Mouse (Mus musculus) frontal cortex, adult 2 months (tissue): ENCODE measurements around the gene Dpp10. TPM values are rescaled to one million over a fixed set of nuclear protein-coding genes. Genes with fewer than 3 reads are reported as not detected.
A peak's percentile ranks its signal among the peaks of the same experiment; 100 is the strongest.

Experiments used
- DNase-seq, 2 experiments: peaks; one replicate each; pipeline ENCODE4 v3.0.0; 2022; ENCODE audit warnings: low spot score in 1 of 2; ENCODE audit errors: extremely low spot score in 1 of 2
- polyA plus RNA-seq: library from polyadenylated mRNA; depleted of rRNA; stranded (reverse); fragments of >200 nt; gene quantifications from 2 replicates; pipeline ENCODE4 v1.2.3, GENCODE M21; 2012

Dpp10 gene
- polyA plus RNA-seq, 1 experiment = 74.6 TPM

DNA sequence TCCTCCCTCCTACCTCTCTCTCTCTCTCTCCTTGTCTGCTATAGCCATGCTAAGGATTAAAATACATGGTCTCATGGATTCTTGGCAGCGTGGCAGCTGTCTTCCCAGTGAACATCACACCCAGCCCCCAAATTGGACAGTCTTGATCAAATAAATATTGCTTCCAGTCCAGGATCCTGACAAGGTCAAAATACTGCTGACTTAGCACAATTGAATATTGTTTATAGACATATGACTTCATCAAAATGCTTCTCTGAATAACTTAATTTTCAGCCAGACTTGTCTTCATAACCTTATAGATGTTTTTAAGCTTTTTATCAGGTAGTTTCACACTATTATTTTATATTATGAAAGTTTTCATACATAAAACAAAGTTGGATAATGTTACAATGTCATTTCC lies 120.5 kb downstream of the Dpp10 start:
- DNase-seq = no peak

DNA sequence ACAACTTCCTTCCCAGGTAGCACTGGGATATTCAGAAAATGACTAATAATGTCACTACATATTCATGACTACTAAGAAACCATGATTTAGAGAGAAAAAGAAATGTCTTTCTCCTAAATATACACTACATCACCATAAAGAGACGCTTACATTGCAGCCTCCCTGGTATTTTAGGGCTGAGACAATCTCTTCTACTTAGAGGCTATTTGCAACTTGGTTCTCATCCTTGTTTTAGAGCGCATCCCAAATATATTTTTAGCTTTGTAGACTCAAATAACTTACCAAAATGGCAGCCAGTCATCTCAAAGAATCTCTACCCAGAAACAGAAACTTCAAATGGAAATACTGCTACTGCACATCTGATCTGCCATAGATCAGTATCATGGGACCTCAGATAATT lies 121.5 kb downstream of the Dpp10 start:
- DNase-seq = no peak

DNA sequence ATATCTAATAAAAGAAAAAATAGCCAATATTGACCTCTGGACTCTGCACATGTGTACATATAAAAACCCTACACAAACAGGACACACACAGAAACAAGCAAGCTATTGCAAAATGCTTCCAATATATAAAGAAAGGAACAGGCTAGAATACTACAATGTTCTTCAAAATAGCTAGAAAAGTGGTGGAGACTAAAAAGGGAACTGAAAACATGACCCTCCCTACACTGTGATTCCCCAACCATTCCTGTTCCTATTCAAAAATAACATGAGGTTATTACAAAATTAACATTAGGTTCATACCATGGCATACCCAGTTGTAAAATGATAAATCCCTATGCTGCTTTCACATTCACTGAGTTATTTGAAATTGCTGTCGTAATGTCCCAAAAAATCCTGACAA lies 125.8 kb downstream of the Dpp10 start:
- DNase-seq = no peak

DNA sequence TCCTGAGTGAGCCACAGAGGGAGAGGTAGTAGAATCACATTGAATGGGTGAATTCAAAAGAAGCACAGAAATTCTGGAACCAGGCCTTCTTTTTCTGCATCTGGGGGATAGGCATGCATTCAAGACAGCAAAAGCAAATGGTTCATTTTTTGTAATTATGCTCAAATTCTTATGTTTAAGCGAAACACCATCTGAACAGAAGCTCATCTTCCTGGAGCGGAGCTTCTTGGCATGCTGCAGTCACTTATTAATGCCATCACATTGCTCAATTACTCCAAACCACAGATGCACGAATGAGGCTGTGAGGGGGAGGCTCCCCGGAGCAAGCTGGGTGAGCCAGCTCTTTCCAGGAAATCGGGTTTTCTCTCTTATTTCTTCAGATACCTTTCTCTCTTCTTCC lies 142.7 kb downstream of the Dpp10 start:
- peak; percentile 75 to 78 for DNase-seq

DNA sequence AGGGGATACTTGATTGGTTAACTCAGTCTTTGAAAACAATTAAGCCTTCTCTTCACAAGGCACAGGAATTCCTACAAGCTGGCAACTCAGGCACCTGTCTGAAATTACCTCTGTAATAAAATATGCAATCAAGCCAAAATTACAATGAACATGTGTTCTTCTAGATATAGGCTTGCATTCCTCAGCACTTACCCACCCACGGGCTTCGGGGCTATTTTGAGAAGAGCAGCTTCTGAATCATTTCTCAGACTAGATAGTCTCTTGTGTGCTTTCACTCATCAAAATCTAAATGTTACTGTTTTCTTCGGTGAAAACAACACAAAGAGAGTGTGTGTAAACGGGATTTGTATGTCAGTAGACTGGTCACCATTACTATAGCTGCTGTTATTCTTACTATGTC lies 144.1 kb downstream of the Dpp10 start:
- peak; percentile 81 to 89 for DNase-seq

DNA sequence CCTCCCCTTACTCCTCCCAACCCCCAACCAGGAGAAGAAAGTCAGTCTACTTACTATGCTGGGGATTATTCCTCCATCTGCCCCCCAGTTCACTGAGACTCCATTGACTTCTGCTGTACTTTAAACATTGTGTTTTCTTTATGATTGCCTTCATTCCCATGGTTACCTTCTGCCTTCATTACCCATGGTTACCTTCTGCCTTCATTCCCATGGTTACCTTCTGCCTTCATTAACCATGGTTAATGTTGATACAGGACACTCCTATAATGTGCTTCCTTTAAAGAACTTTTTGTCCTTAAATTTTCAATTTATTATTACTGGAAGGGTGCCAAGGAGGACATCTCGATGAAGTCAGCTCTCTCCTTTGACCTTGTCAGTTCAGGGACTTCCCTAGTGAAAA lies 158.1 kb downstream of the Dpp10 start:
- DNase-seq = no peak

DNA sequence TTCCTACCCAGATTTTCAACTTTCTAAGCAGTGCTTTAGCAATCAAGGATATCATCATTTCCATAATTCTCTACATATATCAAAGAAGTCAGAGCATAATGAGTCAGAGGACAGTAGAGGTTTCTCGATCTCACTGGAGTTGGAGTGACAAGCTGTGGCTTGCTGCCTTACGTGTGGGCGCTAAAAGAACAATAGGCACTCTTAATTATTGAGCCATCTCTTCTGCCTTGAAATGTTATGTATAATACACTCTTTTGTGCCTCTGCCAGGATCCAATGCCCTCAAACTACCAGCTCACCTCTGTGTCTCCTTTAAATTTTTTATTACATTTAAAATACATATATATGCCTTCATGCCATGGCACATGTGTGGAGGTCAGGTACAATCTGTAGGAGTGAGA lies 198.5 kb downstream of the Dpp10 start:
- DNase-seq = no peak

DNA sequence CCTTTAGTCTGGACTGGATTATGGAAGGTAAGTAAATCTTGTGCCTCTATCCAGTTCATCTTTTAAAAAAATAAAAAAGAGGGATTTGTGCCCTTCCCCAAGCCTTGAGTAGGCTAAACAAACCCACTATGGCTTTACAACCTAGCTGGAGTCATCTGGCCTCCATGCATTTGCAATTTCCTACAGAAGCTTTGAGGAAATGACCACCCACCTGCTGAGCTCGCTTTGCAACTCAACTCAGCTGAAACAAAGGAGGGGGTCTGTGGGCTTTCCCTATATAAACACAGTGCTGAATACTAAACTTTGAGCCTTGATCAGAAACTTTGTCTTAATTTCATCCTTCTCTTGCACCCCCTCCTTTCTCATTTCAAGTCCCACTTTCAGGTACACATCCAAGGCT lies 244.2 kb downstream of the Dpp10 start:
- no peak for DNase-seq

DNA sequence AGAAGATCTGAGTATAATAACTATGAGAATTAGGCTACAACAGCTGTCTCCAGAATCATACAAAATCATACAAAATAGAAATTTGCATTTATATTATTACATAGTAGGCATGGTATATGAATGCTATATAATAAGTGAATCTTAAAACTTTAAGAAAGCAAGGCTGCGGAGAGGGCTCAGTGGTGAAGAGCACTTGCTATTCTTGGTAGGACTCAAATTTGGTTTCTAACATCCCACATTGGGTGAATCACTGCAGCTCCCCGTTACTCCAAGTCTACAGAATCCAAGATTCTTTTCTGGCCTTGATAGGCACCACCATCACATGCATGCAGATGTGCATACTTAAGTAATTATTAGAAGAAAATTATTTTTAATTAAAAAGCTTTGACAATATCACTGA lies 279.8 kb downstream of the Dpp10 start:
- DNase-seq = peak in 1 of 2 experiments; percentile 42

DNA sequence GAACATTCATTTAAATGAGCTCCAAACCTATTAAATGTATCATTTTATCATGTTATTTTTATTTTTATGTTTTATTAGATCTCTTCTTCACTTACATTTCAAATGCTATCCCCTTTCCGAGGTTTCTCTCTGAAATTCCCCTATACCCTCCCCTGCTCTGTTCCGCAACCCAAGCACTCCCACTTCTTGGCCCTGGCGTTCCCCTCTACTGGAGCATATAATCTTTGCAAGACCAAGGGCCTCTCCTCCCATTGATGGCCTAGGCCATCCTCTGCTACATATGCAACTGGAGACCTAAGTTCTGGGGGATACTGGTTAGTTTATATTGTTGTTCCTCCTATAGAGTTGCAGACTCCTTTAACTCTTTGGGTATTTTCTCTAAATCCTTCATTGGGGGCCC lies 283.1 kb downstream of the Dpp10 start:
- DNase-seq = no peak

DNA sequence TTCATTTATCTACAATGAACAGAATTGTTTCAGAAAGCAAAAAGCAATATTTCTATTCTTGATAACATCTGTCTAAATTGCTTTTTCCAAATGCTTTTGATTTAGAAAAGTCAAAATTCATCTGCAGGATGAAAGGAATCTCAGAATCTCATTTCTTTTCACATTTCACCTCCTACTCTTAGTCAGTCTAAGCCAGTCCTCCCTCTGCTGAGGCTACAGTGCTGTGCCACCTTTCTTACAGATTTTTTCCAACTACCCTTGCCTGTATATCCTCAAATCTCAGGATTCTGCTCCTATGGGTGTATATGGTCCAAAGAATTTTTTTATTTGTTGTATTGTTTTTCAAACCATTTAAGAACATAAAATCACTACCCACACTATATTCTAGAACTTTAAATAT lies 289.3 kb downstream of the Dpp10 start:
- peak in 1 of 2 experiments; percentile 27 for DNase-seq

DNA sequence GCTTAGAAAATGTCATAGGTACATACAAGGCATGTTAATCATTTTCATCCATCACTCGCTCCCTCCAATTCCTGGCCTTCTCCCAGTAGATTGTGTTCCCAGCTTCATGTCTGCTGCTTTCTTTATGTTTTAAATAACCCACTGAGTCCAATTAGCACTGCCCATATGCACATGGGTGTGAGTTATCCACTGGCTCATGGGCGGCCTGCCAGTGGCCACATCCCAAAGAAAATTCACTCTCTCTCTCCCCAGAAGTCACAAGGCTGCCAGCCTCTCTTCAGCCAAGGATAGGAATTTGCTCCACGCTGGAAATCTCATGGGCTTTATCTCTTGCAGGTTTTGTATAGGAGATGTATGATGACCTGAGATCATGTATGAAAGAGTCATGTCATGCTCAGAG lies 338.1 kb downstream of the Dpp10 start:
- DNase-seq = no peak

DNA sequence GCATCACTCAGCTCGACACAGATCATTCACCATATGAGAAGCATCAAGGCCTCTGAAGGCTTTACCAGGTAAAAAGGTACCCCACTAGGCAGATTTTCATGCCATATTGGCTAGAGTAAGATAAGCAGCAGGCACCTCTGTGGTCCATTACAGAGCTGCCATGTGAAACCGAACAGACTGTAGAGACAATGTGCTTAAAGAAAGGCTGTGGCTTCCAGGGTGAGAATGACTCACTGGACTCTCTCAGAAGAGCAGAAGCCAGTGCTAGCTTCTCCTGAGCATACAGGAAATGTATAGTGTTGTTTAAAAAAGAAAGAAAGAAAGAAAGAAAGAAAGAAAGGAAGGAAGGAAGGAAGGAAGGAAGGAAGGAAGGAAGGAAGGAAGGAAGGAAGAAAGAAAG lies 386.9 kb downstream of the Dpp10 start:
- no peak for DNase-seq

DNA sequence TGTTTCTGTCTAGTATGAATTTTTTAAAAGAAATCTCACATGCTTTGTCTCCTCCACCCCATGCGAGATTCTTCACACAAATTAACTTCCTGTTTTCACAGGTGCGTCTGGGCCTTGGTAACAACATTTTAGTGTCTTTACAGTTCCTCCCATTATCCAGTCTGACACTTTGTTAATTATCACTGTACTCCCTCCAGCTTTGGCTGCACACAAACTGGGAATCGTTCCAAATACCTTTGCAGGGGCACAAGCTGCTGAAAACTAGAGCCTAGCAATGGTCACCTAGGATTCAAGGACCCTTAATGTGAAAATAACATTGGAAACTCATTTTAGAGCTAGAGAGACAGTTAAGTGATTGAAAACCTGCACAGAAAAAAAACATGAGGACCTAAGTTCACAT lies 388.8 kb downstream of the Dpp10 start:
- DNase-seq = no peak

DNA sequence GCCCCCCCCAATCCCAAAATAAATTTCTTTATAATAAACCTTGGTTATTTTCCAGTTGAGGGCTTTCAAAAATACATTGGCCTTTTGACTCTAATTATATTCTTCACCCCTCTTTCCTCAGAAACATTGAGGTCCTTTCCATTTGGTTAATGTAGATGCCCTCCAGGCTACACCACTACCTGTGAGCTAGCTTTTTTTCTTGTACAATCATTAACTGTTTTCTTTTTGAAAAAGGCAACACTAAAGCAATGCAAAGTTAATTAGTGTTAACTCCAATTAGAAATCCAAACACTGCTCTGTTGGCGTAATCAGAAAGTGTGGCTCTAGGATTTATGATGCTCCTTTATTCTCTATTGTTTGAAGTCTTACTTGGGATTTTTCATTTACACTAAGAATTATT lies 407.5 kb downstream of the Dpp10 start:
- no peak for DNase-seq

DNA sequence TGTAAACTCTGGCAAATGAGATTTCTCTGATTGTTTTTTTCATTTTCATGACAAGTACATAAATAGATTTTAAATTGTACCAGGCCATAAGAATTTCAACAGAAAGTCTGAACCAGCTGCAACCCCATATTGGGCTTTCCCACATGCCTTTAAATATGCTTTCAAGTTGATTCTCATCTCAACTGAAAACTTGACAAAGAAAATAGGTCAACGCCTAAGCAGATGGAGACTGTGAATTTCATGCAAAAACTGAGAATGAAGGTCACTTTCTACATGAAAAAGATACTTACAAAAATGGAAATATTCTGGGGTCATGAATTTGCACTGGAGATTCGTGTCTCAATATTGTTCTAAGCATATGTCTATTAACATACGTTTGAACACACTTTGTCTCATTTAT lies 417.1 kb downstream of the Dpp10 start:
- DNase-seq = peak; percentile 22 to 47

DNA sequence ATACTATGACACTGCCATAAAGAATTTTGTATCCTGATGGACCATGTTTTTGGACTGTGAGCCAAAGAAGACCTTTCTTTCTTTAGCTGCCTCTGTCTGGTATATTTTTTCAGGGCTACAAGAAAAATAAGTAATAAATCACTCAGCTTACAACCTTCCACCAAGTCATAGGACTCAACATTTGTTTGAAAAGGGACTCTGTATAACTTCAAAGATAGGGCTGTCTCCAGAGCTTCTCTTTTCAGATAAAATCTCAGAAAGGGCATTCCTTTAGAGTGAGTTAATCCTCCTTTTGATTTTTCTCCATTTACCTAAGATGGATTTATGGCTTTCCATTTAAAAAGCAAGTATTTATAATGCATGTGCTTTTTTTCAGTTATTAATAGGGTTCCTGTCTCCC lies 460.5 kb downstream of the Dpp10 start:
- DNase-seq = no peak

DNA sequence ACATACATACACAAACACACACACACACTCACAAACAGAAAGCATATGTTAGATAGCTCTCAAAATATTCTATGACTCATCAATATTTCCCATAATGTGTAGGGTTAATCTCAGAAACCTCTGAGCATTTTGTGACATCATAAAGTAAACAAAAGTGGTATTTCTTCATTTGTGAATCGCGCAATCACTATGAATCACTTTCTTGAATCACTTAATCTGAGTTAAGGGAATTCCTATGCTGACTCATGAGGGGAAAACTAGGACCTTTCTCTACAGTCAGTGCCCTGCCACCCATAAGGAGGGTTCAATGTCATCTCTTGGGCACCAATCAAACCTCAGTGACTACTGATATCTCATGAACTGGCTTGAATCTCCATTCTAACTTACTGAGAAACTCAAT lies 465.2 kb downstream of the Dpp10 start:
- DNase-seq = no peak

DNA sequence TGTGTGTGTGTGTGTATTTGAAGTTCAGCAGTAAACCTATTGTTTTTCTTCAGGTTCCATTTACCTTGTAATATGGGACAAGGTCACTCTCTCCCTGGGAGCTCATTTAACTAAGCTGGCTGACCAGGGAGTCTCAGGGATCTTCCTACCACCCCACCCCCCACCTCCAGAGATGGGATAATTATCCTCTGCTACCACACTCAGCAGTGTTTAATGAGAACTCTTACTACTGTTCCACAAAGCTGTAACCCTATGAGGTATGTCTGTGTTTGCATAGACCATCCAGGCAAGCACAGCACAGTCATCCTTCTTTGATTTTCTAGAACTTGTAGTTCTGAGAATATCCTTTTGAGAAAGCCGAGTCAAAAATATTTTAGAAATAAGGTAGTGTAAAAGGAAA lies 471.6 kb downstream of the Dpp10 start:
- DNase-seq = no peak

DNA sequence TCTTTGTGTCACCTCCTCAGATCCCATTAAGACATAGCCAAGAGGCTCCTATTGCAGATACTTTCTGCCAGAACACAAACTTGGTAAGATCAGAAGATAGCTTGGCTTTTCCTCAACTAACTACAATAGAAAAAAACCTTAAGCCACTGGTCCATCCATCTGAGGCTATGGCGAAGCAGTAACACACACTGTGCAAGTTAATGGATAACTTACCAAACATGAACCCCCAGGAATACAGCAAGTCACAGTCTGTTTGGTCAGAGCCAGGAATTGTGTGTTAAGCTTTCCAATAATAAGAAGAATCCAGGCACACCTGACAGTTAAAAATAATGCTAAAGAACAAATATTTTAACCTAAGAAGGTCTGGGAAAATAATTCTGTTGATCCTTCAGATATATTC lies 502.9 kb downstream of the Dpp10 start:
- no peak for DNase-seq

DNA sequence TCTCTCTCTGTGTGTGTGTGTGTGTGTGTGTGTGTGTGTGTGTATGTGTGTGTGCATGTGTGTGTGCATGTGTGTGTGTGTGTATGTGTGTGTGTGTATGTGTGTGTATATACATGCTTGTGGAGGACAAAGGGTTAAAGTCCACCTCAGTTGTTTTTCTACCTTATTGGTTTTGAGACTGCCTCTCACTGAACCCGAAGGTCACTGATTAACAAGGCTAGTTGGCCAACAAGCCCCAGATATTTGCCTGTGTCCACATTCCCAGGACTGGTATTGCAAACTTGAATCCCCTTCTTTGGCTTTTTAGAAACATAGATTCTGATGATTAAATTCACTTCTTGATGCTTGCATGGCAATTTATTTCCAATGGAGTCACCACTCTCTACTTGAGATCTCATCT lies 577.6 kb downstream of the Dpp10 start:
- DNase-seq = no peak

DNA sequence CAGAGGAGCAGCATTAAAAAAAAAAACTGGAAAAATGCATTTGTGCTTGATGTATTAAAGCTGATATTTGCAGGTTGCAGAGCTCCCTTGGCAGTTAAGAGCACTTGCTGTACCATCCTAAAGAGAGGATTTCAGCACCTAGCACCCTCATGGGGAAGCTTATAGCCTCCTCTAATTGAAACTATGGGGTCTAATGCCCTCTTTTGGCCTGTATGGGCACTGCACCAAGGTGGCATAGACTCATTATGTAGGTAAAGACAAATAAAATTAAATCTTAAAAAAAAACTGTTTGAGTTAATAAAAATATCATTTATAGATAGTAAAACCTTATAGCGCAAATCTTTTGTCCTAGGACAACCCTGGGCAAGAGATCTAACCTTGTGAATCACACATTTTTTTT lies 631.2 kb downstream of the Dpp10 start:
- DNase-seq = no peak

DNA sequence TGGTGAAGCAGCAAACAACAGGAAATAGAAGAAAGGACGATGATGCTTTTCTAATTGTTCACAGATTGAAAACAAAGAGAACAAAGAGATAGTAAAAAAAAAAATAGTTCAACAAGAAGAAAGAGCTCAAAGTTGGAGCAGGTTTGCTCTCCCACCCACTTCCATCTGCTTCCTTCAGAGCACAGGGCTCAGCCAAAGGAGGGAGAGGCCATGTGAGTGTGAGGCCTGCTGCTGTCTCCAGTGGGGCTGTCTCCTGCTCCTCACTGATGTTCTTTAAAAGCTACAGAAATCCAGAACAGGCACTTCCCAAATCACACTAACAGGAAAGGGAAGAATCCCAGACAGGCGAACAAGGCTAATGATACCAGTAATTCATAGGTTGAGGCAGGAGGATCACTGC lies 694.1 kb downstream of the Dpp10 start:
- peak in 1 of 2 experiments; percentile 19 for DNase-seq

DNA sequence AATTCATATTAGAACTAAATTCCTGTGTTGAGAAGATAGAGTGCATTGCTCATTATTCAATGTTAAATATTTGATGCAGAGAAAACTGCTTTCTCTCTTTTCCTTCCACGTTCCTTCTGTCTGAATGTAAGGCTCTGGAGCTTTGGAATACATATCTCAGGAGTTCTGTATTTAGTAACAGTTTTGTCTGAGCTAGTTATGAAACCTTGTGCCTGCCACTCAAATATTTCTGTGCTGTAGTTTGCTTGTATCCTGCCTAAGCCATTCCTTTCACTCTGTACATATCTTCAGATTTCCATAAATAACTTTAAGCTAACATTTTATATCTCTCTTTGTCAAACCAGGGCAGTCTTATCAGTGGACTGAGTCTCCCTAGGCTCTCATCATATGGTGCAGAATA lies 707.5 kb downstream of the Dpp10 start:
- DNase-seq = peak in 1 of 2 experiments; percentile 23
